Mouse (Mus musculus) forebrain, embryonic 16.5 days (tissue): ENCODE results near the gene Col6a5. TPM values are rescaled to one million over a fixed set of nuclear protein-coding genes. Genes with fewer than 3 reads are reported as not detected.

ENCODE experiments used
- ATAC-seq: fragments of 200-750 bp; cut with Nextera tagmentation; 2 replicates; pipeline ENCODE4 v1.8.0; 2017; ENCODE audit warnings: mild to moderate bottlenecking, moderate library complexity
- H3K27ac ChIP-seq: fragments of 300-500 bp; sonication (generic); 2 replicates; pipeline ENCODE4 v1.5.1; 2014; ENCODE audit warnings: low read length, control low read depth
- H3K27me3 ChIP-seq: fragments of 300-500 bp; sonication (generic); replicated peaks from 2 replicates; pipeline ENCODE4 v1.6.1; 2014; ENCODE audit warnings: low read length; ENCODE audit not compliant: control insufficient read depth, insufficient read depth
- H3K36me3 ChIP-seq: fragments of 300-500 bp; sonication (generic); 2 replicates; pipeline ENCODE4 v1.6.1; 2014; ENCODE audit not compliant: control insufficient read depth, insufficient read depth
- H3K4me1 ChIP-seq: fragments of 300-500 bp; sonication (generic); replicated peaks from 2 replicates; pipeline ENCODE4 v1.6.1; 2014; ENCODE audit warnings: low read length; ENCODE audit not compliant: control insufficient read depth, insufficient read depth
- H3K4me2 ChIP-seq: fragments of 300-500 bp; sonication (generic); 2 replicates; pipeline ENCODE4 v1.6.1; 2014; ENCODE audit warnings: mild to moderate bottlenecking, low read length, control low read depth
- H3K4me3 ChIP-seq: fragments of 300-500 bp; sonication (generic); replicated peaks from 2 replicates; pipeline ENCODE4 v1.5.1; 2014; ENCODE audit warnings: mild to moderate bottlenecking, low read length, control low read depth
- H3K9ac ChIP-seq: fragments of 300-500 bp; sonication (generic); replicated peaks from 2 replicates; pipeline ENCODE4 v1.6.1; 2014; ENCODE audit warnings: low read depth, low read length, control low read depth
- H3K9me3 ChIP-seq: fragments of 300-500 bp; sonication (generic); 2 replicates; pipeline ENCODE4 v1.6.1; 2016; ENCODE audit warnings: low read length; ENCODE audit not compliant: control insufficient read depth
- WGBS: fragments of 180-500 bp; shearing (Covaris S2); extraction: QIAGEN DNeasy Blood & Tissue Kit; methylation state at CpG from one replicate; pipeline ENCODE4 v1.1.7; 2014; 5-methylcytosine and 5-hydroxymethylcytosine counted together
- polyA plus RNA-seq: library from polyadenylated mRNA; unstranded; fragments of >200 nt; fragmentation: Nextera tagmentation; extraction: Ambion mirVana; gene quantifications from 2 replicates; pipeline ENCODE4 v1.2.1, GENCODE M21; 2015

Gene Col6a5
- polyA plus RNA-seq, 1 experiment from 2014 or later: 0.28 TPM

DNA sequence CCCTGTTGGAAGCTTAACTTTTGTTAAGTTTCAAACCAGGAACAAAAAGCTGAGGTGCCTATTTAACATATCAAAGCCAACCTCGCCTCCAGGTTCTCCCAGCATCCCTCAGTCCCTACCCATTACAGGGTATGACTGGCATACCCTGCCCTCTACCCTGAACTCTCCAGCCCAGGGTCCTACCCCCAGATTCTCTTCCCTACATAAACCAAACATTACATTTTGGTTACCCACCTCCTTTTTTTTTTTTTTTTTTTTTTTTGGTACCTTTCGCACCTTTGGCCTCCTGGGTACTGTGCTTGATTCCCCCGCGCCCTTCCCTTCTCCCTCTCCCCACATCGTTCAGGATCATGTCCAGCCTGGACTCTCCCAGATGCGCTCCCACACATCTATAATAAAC is 15.9 kb upstream of the Col6a5 start:
- Histone ChIP-seq H3K4me1 (no peaks in the 10 kb centered on the region), H3K27ac (no peak overlapping the region), H3K36me3 (no peaks in the 10 kb centered on the region), H3K9ac (no peak overlapping the region), H3K4me2 (no peak overlapping the region), H3K27me3 (no peaks in the 10 kb centered on the region), H3K4me3 (no peak overlapping the region), H3K9me3 (no peaks in the 10 kb centered on the region; the same call in 1 of the 2 replicates)
- 46% methylated on average over 6 of the region's 6 CpGs for WGBS
- ATAC-seq: no peak

- ATAC-seq: no peak
- Histone ChIP-seq H3K4me3 (no peak overlapping the region), H3K36me3 (no peaks in the 10 kb centered on the region), H3K9me3 (no peaks in the 10 kb centered on the region; the same call in 1 of the 2 replicates), H3K27ac (no peak overlapping the region), H3K4me2 (no peak overlapping the region), H3K27me3 (no peaks in the 10 kb centered on the region), H3K9ac (no peak overlapping the region), H3K4me1 (no peaks in the 10 kb centered on the region)
- 93% methylated on average over 1 of the region's 1 CpGs for WGBS
Observed at GRCm38 (mm10) chr9:105973736-105974135, 13.3 kb upstream of the Col6a5 start.

- Histone ChIP-seq H3K9ac (no peak overlapping the region), H3K36me3 (no peaks in the 10 kb centered on the region), H3K27me3 (no peaks in the 10 kb centered on the region), H3K4me3 (no peak overlapping the region), H3K9me3 (no peaks in the 10 kb centered on the region; the same call in 1 of the 2 replicates), H3K4me2 (no peak overlapping the region), H3K27ac (no peak overlapping the region), H3K4me1 (no peaks in the 10 kb centered on the region)
- WGBS: 86% methylated on average over 3 of the region's 3 CpGs
- no peak for ATAC-seq
Observed at GRCm38 (mm10) chr9:105972031-105972430, 11.6 kb upstream of the Col6a5 start.

GRCm38 (mm10) chr9:105971351-105971894 is 11.0 kb upstream of the Col6a5 start:
- no peak for ATAC-seq
- Histone ChIP-seq H3K27me3 (no peaks in the 10 kb centered on the region), H3K36me3 (no peaks in the 10 kb centered on the region), H3K27ac (no peak overlapping the region), H3K4me2 (no peak overlapping the region), H3K9me3 (no peaks in the 10 kb centered on the region; the same call in 1 of the 2 replicates), H3K4me3 (no peak overlapping the region), H3K4me1 (no peaks in the 10 kb centered on the region), H3K9ac (no peak overlapping the region)
- WGBS: 90% methylated on average over 14 of the region's 14 CpGs

- no peak for ATAC-seq
- Histone ChIP-seq H3K27ac (no peak overlapping the region), H3K4me3 (no peak overlapping the region), H3K9ac (no peak overlapping the region), H3K36me3 (no peaks in the 10 kb centered on the region), H3K27me3 (no peaks in the 10 kb centered on the region), H3K4me2 (no peak overlapping the region), H3K4me1 (no peaks in the 10 kb centered on the region), H3K9me3 (no peaks in the 10 kb centered on the region; the same call in 1 of the 2 replicates)
- 87% methylated on average over 5 of the region's 5 CpGs for WGBS
Observed at GRCm38 (mm10) chr9:105970901-105971300, 10.5 kb upstream of the Col6a5 start.

DNA sequence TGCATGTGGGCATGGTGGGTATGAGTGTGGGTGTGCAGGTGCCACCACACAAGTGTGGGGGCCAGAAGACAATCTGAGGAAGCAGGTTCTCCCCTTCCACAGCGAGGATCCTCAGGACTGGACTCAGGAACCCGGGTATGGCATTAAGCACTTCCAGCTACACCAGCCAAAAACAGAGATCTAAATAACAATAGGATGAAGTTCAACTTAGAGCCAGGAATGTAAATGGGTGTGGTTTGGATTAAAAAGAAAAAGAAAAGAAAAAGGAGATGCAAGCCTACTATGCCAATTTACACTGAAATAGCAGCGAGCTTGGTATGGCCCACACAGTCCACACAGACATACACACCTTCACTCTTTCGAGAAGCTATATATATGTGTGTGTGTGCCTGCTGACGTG is 7.5 kb upstream of the Col6a5 start:
- no peak for ATAC-seq
- Histone ChIP-seq H3K4me2 (no peak overlapping the region), H3K9ac (no peak overlapping the region), H3K27ac (no peak overlapping the region), H3K36me3 (no peaks in the 10 kb centered on the region), H3K4me1 (no peaks in the 10 kb centered on the region), H3K27me3 (no peaks in the 10 kb centered on the region), H3K4me3 (no peak overlapping the region), H3K9me3 (no peaks in the 10 kb centered on the region)
- 82% methylated on average over 5 of the region's 5 CpGs for WGBS

GRCm38 (mm10) chr9:105959116-105959515 is 1.3 kb downstream of the Col6a5 start:
- Histone ChIP-seq H3K27me3 (no peaks in the 10 kb centered on the region), H3K36me3 (no peaks in the 10 kb centered on the region), H3K4me3 (no peak overlapping the region), H3K9ac (no peak overlapping the region), H3K27ac (no peak overlapping the region), H3K9me3 (no peaks in the 10 kb centered on the region), H3K4me1 (no peaks in the 10 kb centered on the region), H3K4me2 (no peak overlapping the region)
- WGBS: 87% methylated on average over 1 of the region's 1 CpGs
- ATAC-seq: no peak

GRCm38 (mm10) chr9:105949755-105950154 is 10.7 kb downstream of the Col6a5 start:
- H3K36me3 ChIP-seq: no peaks in the 10 kb centered on the region
- H3K4me1 ChIP-seq: no peaks in the 10 kb centered on the region
- no peak overlapping the region for H3K4me2 ChIP-seq
- 47% methylated on average over 1 of the region's 1 CpGs for WGBS
- no peak overlapping the region for H3K27ac ChIP-seq
- peak; percentile 38; the same call in 1 of the 2 replicates for ATAC-seq
- H3K9me3 ChIP-seq: no peaks in the 10 kb centered on the region
- no peak overlapping the region for H3K4me3 ChIP-seq
- H3K27me3 ChIP-seq: no peaks in the 10 kb centered on the region
- H3K9ac ChIP-seq: no peak overlapping the region

GRCm38 (mm10) chr9:105947577-105947976 is 12.9 kb downstream of the Col6a5 start:
- no peaks in the 10 kb centered on the region for H3K36me3 ChIP-seq
- H3K4me1 ChIP-seq: no peaks in the 10 kb centered on the region
- H3K27ac ChIP-seq: no peak overlapping the region
- WGBS: 75% methylated on average over 3 of the region's 3 CpGs
- no peaks in the 10 kb centered on the region for H3K9me3 ChIP-seq
- no peak overlapping the region for H3K9ac ChIP-seq
- no peak overlapping the region for H3K4me2 ChIP-seq
- H3K27me3 ChIP-seq: no peaks in the 10 kb centered on the region
- no peak overlapping the region for H3K4me3 ChIP-seq
- ATAC-seq: no peak

- no peak overlapping the region for H3K27ac ChIP-seq
- no peak overlapping the region for H3K4me3 ChIP-seq
- no peaks in the 10 kb centered on the region for H3K9me3 ChIP-seq
- ATAC-seq: no peak
- H3K27me3 ChIP-seq: no peaks in the 10 kb centered on the region
- no peaks in the 10 kb centered on the region for H3K36me3 ChIP-seq
- H3K4me1 ChIP-seq: no peaks in the 10 kb centered on the region; the same call in 1 of the 2 replicates
- H3K4me2 ChIP-seq: no peak overlapping the region
- H3K9ac ChIP-seq: no peak overlapping the region
- 84% methylated on average over 6 of the region's 6 CpGs for WGBS
Observed at GRCm38 (mm10) chr9:105933816-105934215, 26.6 kb downstream of the Col6a5 start.
